Mouse (Mus musculus) erythroblast, embryonic 14.5 days (primary cell): ENCODE data around the gene Sbk3.

Source experiments
- GATA1 ChIP-seq: IDR thresholded peaks from 2 replicates; pipeline ENCODE4 v1.6.1; 2012; ENCODE audit warnings: low read length, inconsistent platforms, mixed read lengths
- TAL1 ChIP-seq: IDR thresholded peaks from 3 replicates; pipeline ENCODE4 v1.6.1; 2012; ENCODE audit warnings: low read length, inconsistent platforms, mixed read lengths

- TF ChIP-seq GATA1 (no peak), TAL1 (no peak)
Observed at GRCm38 (mm10) chr7:4971710-4972109, 742 bp upstream of the Sbk3 start.
